Mouse (Mus musculus) layer of hippocampus, adult 9-11 months (tissue): ENCODE measurements around the gene Xlr5b.
"Not testable (repeated sequence)": the region's sequence is repeated elsewhere in the genome, so short reads cannot be mapped to it uniquely, and the experiment has no call there.

ENCODE experiments used
- DNase-seq: peaks from one replicate; pipeline ENCODE4 v3.0.0; 2022

Gene Xlr5b

DNA sequence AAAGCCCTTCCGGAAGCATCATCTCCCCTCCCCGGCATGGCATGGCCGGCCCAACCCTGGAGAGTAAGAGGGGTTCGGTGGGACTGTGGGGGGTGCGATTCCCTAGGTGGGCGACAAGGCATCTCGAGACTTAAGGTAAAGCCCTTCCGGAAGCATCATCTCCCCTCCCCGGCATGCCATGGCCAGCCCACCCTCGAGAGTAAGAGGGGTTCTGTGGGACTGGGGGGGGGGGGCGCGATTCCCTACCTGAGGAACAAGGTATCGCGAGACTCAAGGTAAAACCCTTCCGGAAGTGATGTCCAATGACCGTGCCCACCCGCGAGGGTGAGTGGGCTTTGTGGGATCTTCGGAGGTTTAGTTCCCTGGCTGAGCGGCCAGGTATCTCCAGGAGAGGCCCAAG is at the start of gene Xlr5b:
TSS of gene Xlr5b (plus strand) at position 301 of the 400 bp plus-strand sequence.
- not testable (repeated sequence) for DNase-seq

DNA sequence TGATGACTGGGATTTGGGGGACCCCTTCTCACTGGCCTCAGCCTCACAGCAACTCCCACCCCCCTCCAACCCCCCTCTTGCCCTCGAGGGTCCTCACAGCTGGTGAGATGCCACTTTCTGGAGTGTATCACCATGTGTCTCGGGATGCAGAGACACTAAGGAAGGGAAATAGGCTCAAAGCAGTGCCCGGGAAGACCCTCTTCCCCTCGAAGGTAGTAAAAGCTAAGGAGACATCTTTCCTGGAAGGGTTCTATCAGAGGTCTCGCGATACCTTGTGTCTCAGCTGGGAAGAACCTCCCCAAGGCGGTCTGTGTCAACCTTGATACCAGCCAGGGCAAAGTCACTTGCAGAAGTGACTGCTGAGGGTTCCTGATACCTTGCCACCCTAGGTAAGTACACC is 31.8 kb upstream of the Xlr5b start, which contains the start of gene Gm14685:
TSS of gene Gm14685 (plus strand) at position 301 of the 400 bp plus-strand sequence.
- not testable (repeated sequence) for DNase-seq

DNA sequence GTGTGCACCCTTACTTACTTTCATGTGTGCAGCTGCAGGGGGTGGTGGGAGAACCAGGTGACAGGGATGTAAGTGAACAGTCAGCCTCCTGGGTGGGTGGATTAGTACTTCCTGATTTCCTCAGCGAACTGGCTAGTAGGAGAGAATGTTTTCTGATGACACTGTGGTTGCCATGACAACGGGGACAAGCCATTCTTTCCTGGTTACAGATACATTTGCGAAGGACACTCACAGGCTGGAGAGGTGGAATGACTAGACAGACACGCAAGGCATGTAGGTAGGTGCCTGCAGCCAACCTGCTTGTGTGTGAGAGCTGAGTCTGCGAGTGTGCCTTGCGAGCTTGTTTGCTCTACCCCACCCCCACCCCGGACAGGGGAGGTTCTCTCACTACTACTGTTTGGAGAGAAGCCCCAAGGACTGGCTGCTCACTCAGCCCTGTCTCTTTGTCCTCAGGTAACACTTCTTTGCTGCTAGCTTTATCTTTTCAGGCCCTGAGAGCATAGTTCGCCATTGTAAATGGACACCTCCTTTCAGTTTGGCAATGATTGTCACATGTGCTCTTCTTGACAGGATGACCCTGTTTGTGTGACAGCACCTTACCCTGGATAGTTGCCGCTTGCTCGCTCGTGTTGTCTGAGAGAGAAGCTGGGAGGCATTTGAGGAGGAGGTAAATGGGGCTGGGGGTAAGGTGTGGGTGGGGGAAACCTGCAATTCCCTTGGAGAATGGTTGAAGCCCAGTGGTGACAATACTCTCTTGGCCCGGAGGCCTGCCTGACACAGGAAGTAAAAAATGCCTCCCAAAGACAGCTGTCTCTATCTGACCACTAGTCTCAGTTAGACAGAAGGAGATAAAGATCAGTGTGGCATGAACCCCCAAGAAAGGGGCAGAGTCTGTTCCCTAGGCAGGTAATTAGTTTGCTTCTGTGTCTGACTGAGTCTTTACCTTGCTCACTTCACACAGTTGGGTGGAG is 25.5 kb upstream of the Xlr5b start:
- DNase-seq = not testable (repeated sequence)

DNA sequence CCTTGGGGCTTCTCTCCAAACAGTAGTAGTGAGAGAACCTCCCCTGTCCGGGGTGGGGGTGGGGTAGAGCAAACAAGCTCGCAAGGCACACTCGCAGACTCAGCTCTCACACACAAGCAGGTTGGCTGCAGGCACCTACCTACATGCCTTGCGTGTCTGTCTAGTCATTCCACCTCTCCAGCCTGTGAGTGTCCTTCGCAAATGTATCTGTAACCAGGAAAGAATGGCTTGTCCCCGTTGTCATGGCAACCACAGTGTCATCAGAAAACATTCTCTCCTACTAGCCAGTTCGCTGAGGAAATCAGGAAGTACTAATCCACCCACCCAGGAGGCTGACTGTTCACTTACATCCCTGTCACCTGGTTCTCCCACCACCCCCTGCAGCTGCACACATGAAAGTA is 5.4 kb upstream of the Xlr5b start:
- DNase-seq = not testable (repeated sequence)

DNA sequence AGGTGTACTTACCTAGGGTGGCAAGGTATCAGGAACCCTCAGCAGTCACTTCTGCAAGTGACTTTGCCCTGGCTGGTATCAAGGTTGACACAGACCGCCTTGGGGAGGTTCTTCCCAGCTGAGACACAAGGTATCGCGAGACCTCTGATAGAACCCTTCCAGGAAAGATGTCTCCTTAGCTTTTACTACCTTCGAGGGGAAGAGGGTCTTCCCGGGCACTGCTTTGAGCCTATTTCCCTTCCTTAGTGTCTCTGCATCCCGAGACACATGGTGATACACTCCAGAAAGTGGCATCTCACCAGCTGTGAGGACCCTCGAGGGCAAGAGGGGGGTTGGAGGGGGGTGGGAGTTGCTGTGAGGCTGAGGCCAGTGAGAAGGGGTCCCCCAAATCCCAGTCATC is 754 bp downstream of the Xlr5b start, which contains the start of gene DXBay18:
TSS of gene DXBay18 (minus strand) at position 101 of the 400 bp plus-strand sequence.
- not testable (repeated sequence) for DNase-seq

DNA sequence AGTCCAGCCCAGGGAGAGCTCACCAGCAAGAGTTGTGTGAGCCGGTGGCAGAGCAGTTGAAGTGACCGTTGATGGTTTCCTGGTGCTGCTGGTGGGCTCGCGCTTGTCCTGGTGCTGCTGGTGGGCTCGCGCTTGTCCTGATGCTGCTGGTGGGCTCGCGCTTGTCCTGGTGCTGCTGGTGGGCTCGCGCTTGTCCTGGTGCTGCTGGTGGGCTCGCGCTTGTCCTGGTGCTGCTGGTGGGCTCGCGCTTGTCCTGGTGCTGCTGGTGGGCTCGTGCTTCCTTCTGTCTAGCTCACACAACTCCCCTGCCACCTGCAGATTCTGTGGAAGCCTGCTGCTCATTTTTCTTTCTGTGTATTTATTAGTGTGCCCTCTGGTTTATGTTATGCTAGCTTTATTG is 28.3 kb downstream of the Xlr5b start, which contains the start of gene Spin2d:
TSS of gene Spin2d (minus strand) at position 101 of the 400 bp plus-strand sequence.
- not testable (repeated sequence) for DNase-seq

DNA sequence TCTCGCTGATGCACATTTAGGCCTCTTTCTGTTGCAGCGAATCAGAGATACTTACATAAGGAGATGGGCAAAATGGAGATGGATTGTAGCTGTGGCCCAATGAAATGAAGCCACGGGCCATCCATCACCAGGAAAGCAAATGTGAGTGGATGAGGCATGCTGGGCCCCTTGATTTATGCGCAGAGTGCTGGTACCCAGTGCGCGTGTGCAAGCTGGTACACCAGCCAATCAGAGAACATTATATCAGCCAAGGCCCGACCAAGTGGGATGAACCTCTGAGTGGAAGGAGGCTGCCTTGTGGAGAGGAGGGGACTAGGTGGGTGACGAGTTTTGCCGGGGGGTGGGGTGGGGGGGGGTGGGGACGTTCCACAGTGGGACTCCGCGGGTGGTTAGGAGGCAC is 43.3 kb downstream of the Xlr5b start, which contains the start of gene Xlr3b:
TSS of gene Xlr3b (plus strand) at position 274 of the 400 bp plus-strand sequence.
- peak; percentile 38 for DNase-seq
